Mouse (Mus musculus): ENCODE results near the gene 1700029I15Rik. TPM values are rescaled to one million over a fixed set of nuclear protein-coding genes. Genes with fewer than 3 reads are reported as not detected.

1700029I15Rik gene
- polyA plus RNA-seq, 1 experiment from 2014 or later = 3.6 TPM

Small RNA genes lying within 50 kb of the gene (microRNA-seq; reads per million reads assigned to microRNA genes)
- not detected for gene Mir7000

Other genes starting within 250 kb of the 1700029I15Rik start
- 18.6 and 22.4 TPM in 2 replicates for gene Pex16, start 7.9 kb upstream of the 1700029I15Rik start, polyA plus RNA-seq (2016; fragmentation: Nextera tagmentation; extraction: Ambion mirVana)
- gene Large2, start 7.7 kb upstream of the 1700029I15Rik start, polyA plus RNA-seq (2016; fragmentation: Nextera tagmentation; extraction: Ambion mirVana) = 10.2 and 12.4 TPM in 2 replicates
- gene Mapk8ip1, start 18.7 kb downstream of the 1700029I15Rik start, polyA plus RNA-seq (2016; fragmentation: Nextera tagmentation; extraction: Ambion mirVana) = 36.0 and 37.1 TPM in 2 replicates
- 23.4 and 23.7 TPM in 2 replicates for gene Cry2, start 51.5 kb downstream of the 1700029I15Rik start, polyA plus RNA-seq (2016; fragmentation: Nextera tagmentation; extraction: Ambion mirVana)
- 12.6 and 13.5 TPM in 2 replicates for gene Slc35c1, start 78.0 kb downstream of the 1700029I15Rik start, polyA plus RNA-seq (2016; fragmentation: Nextera tagmentation; extraction: Ambion mirVana)
- 2.5 TPM in 2 replicates for gene Chst1, start 217.2 kb downstream of the 1700029I15Rik start, polyA plus RNA-seq (2016; fragmentation: Nextera tagmentation; extraction: Ambion mirVana)

Data from embryonic facial prominence, embryonic 10.5 days (tissue).